Mouse (Mus musculus): ENCODE measurements around the gene Arr3. TPM values are rescaled to one million over a fixed set of nuclear protein-coding genes. Genes with fewer than 3 reads are reported as not detected.

Gene Arr3
- polyA plus RNA-seq, 1 experiment from 2014 or later, result not detected

GRCm38 (mm10) chrX:100624242-100624641, 18.9 kb downstream of the Arr3 start:
- 94% methylated on average over 4 of the region's 4 CpGs for WGBS
- Histone ChIP-seq H3K4me2 (ENCODE audit: low read depth, severe bottlenecking) (no peak overlapping the region), H3K27me3 (ENCODE audit: control insufficient read depth, insufficient read depth, low read length) (peaks cover 5% of the 10 kb centered on the region), H3K27ac (replicated peaks; ENCODE audit: low read depth, low read length) (no peak overlapping the region), H3K36me3 (ENCODE audit: control insufficient read depth, insufficient read depth, low read length) (no peaks in the 10 kb centered on the region), H3K9me3 (ENCODE audit: control insufficient read depth, low read length) (no peaks in the 10 kb centered on the region), H3K4me3 (ENCODE audit: low read depth, low read length) (no peak overlapping the region), H3K4me1 (ENCODE audit: control insufficient read depth, insufficient read depth, low read length) (no peaks in the 10 kb centered on the region), H3K9ac (ENCODE audit: low read length) (no peak overlapping the region)
- ATAC-seq (ENCODE audit: insufficient number of reproducible peaks, low FRiP score, low TSS enrichment, low read depth) (no peak), DNase-seq (ENCODE audit: low spot score) (no peak)

GRCm38 (mm10) chrX:100625146-100625545, 19.8 kb downstream of the Arr3 start:
- H3K27ac ChIP-seq (replicated peaks; ENCODE audit: low read depth, low read length), result no peak overlapping the region
- no peaks in the 10 kb centered on the region for H3K36me3 ChIP-seq (ENCODE audit: control insufficient read depth, insufficient read depth, low read length)
- H3K4me2 ChIP-seq (ENCODE audit: low read depth, severe bottlenecking), result peak overlapping the region; percentile 50
- peak overlapping the region; percentile 42 for H3K4me3 ChIP-seq (ENCODE audit: low read depth, low read length)
- peaks cover 5% of the 10 kb centered on the region for H3K27me3 ChIP-seq (ENCODE audit: control insufficient read depth, insufficient read depth, low read length)
- 0 out of 2 replicates have a peak, but pooled peaks have one; percentile 12 for ATAC-seq (ENCODE audit: insufficient number of reproducible peaks, low FRiP score, low TSS enrichment, low read depth)
- no peak for DNase-seq (ENCODE audit: low spot score)
- H3K9me3 ChIP-seq (ENCODE audit: control insufficient read depth, low read length), result no peaks in the 10 kb centered on the region
- WGBS, result 40% methylated on average over 7 of the region's 7 CpGs
- 0 out of 2 replicates have a peak overlapping the region, but pooled peaks have one; percentile 30 for H3K9ac ChIP-seq (ENCODE audit: low read length)
- H3K4me1 ChIP-seq (ENCODE audit: control insufficient read depth, insufficient read depth, low read length), result no peaks in the 10 kb centered on the region

GRCm38 (mm10) chrX:100625546-100625801, 20.2 kb downstream of the Arr3 start, which contains the start of gene Kif4:
Gene Kif4, plus strand, starts transcription at chrX:100625737.
- H3K4me2 ChIP-seq (ENCODE audit: low read depth, severe bottlenecking), result peak within 1 kb of the TSS; percentile 50
- ATAC-seq (ENCODE audit: insufficient number of reproducible peaks, low FRiP score, low TSS enrichment, low read depth) (no peak), DNase-seq (ENCODE audit: low spot score) (no peak)
- peak within 1 kb of the TSS; percentile 9; the same call in 1 of the 2 replicates for H3K27ac ChIP-seq (replicated peaks; ENCODE audit: low read depth, low read length)
- 35% methylated on average over 3 of the region's 3 CpGs for WGBS
- no peaks in the 10 kb centered on the region for H3K9me3 ChIP-seq (ENCODE audit: control insufficient read depth, low read length)
- H3K27me3 ChIP-seq (ENCODE audit: control insufficient read depth, insufficient read depth, low read length), result peaks cover 5% of the 10 kb centered on the region
- peak within 1 kb of the TSS; percentile 42 for H3K4me3 ChIP-seq (ENCODE audit: low read depth, low read length)
- peak within 1 kb of the TSS; percentile 75 for H3K9ac ChIP-seq (ENCODE audit: low read length)
- H3K36me3 ChIP-seq (ENCODE audit: control insufficient read depth, insufficient read depth, low read length), result no peaks in the 10 kb centered on the region
- H3K4me1 ChIP-seq (ENCODE audit: control insufficient read depth, insufficient read depth, low read length), result no peaks in the 10 kb centered on the region

GRCm38 (mm10) chrX:100625802-100626793, 20.8 kb downstream of the Arr3 start, which contains the start of gene Pdzd11:
Gene Pdzd11, minus strand, starts transcription at chrX:100626568.
- Histone ChIP-seq H3K36me3 (ENCODE audit: control insufficient read depth, insufficient read depth, low read length) (no peaks in the 10 kb centered on the region), H3K4me1 (ENCODE audit: control insufficient read depth, insufficient read depth, low read length) (no peaks in the 10 kb centered on the region), H3K9ac (ENCODE audit: low read length) (peak within 1 kb of the TSS; percentile 75), H3K27ac (replicated peaks; ENCODE audit: low read depth, low read length) (peak within 1 kb of the TSS; percentile 9; the same call in 1 of the 2 replicates), H3K4me2 (ENCODE audit: low read depth, severe bottlenecking) (peak within 1 kb of the TSS; percentile 50), H3K9me3 (ENCODE audit: control insufficient read depth, low read length) (no peaks in the 10 kb centered on the region), H3K4me3 (ENCODE audit: low read depth, low read length) (peak within 1 kb of the TSS; percentile 42), H3K27me3 (ENCODE audit: control insufficient read depth, insufficient read depth, low read length) (peaks cover 5% of the 10 kb centered on the region)
- DNase-seq (ENCODE audit: low spot score) (peak; percentile 90), ATAC-seq (ENCODE audit: insufficient number of reproducible peaks, low FRiP score, low TSS enrichment, low read depth) (peak; percentile 98)
- WGBS, result 22% methylated on average over 61 of the region's 62 CpGs

- Histone ChIP-seq H3K4me1 (ENCODE audit: control insufficient read depth, insufficient read depth, low read length) (no peaks in the 10 kb centered on the region), H3K36me3 (ENCODE audit: control insufficient read depth, insufficient read depth, low read length) (no peaks in the 10 kb centered on the region), H3K4me2 (ENCODE audit: low read depth, severe bottlenecking) (no peak overlapping the region), H3K9ac (ENCODE audit: low read length) (no peak overlapping the region), H3K4me3 (ENCODE audit: low read depth, low read length) (no peak overlapping the region), H3K27ac (replicated peaks; ENCODE audit: low read depth, low read length) (no peak overlapping the region), H3K9me3 (ENCODE audit: control insufficient read depth, low read length) (no peaks in the 10 kb centered on the region), H3K27me3 (ENCODE audit: control insufficient read depth, insufficient read depth, low read length) (peaks cover 5% of the 10 kb centered on the region)
- ATAC-seq (ENCODE audit: insufficient number of reproducible peaks, low FRiP score, low TSS enrichment, low read depth) (no peak), DNase-seq (ENCODE audit: low spot score) (no peak)
- 89% methylated on average over 2 of the region's 2 CpGs for WGBS
These were observed 23.8 kb downstream of the Arr3 start for GRCm38 (mm10) chrX:100629076-100629475.

GRCm38 (mm10) chrX:100638477-100638876, 33.2 kb downstream of the Arr3 start:
- WGBS, result 93% methylated on average over 8 of the region's 8 CpGs

GRCm38 (mm10) chrX:100652848-100653247, 47.6 kb downstream of the Arr3 start:
- Histone ChIP-seq H3K36me3 (ENCODE audit: control insufficient read depth, insufficient read depth, low read length) (no peaks in the 10 kb centered on the region), H3K4me2 (ENCODE audit: low read depth, severe bottlenecking) (no peak overlapping the region), H3K4me3 (ENCODE audit: low read depth, low read length) (no peak overlapping the region), H3K9me3 (ENCODE audit: control insufficient read depth, low read length) (no peaks in the 10 kb centered on the region), H3K9ac (ENCODE audit: low read length) (no peak overlapping the region), H3K27me3 (ENCODE audit: control insufficient read depth, insufficient read depth, low read length) (no peaks in the 10 kb centered on the region), H3K27ac (replicated peaks; ENCODE audit: low read depth, low read length) (no peak overlapping the region), H3K4me1 (ENCODE audit: control insufficient read depth, insufficient read depth, low read length) (no peaks in the 10 kb centered on the region)
- ATAC-seq (ENCODE audit: insufficient number of reproducible peaks, low FRiP score, low TSS enrichment, low read depth) (no peak), DNase-seq (ENCODE audit: low spot score) (no peak)

More at GRCm38 (mm10) chrX:100638477-100638876, 33.2 kb downstream of the Arr3 start:
- H3K4me3 ChIP-seq (ENCODE audit: low read depth, low read length), result no peak overlapping the region
- ATAC-seq (ENCODE audit: insufficient number of reproducible peaks, low FRiP score, low TSS enrichment, low read depth), result no peak
- no peaks in the 10 kb centered on the region for H3K9me3 ChIP-seq (ENCODE audit: control insufficient read depth, low read length)
- no peak overlapping the region for H3K4me2 ChIP-seq (ENCODE audit: low read depth, severe bottlenecking)
- H3K27me3 ChIP-seq (ENCODE audit: control insufficient read depth, insufficient read depth, low read length), result no peaks in the 10 kb centered on the region
- H3K9ac ChIP-seq (ENCODE audit: low read length), result no peak overlapping the region
- H3K4me1 ChIP-seq (ENCODE audit: control insufficient read depth, insufficient read depth, low read length), result no peaks in the 10 kb centered on the region
- no peak for DNase-seq (ENCODE audit: low spot score)
- peaks cover 2% of the 10 kb centered on the region; the same call in 1 of the 2 replicates for H3K36me3 ChIP-seq (ENCODE audit: control insufficient read depth, insufficient read depth, low read length)
- H3K27ac ChIP-seq (replicated peaks; ENCODE audit: low read depth, low read length), result no peak overlapping the region

GRCm38 (mm10) chrX:100664825-100665224, 59.5 kb downstream of the Arr3 start:
- no peak for DNase-seq (ENCODE audit: low spot score)
- Histone ChIP-seq H3K27ac (replicated peaks; ENCODE audit: low read depth, low read length) (no peak overlapping the region), H3K4me2 (ENCODE audit: low read depth, severe bottlenecking) (no peak overlapping the region), H3K4me1 (ENCODE audit: control insufficient read depth, insufficient read depth, low read length) (no peaks in the 10 kb centered on the region), H3K9me3 (ENCODE audit: control insufficient read depth, low read length) (no peaks in the 10 kb centered on the region), H3K27me3 (ENCODE audit: control insufficient read depth, insufficient read depth, low read length) (no peaks in the 10 kb centered on the region), H3K9ac (ENCODE audit: low read length) (no peak overlapping the region), H3K36me3 (ENCODE audit: control insufficient read depth, insufficient read depth, low read length) (no peaks in the 10 kb centered on the region; the same call in 1 of the 2 replicates), H3K4me3 (ENCODE audit: low read depth, low read length) (no peak overlapping the region)
- 91% methylated on average over 2 of the region's 2 CpGs for WGBS
- ATAC-seq (ENCODE audit: insufficient number of reproducible peaks, low FRiP score, low TSS enrichment, low read depth), result no peak
